Mouse (Mus musculus) naive thymus-derived CD4-positive, alpha-beta T cell, adult 5 months (primary cell): ENCODE results near the gene Idh2. TPM values are rescaled to one million over a fixed set of nuclear protein-coding genes. Genes with fewer than 3 reads are reported as not detected.

ENCODE experiments used
- polyA plus RNA-seq: library from polyadenylated mRNA; unstranded; fragments of 100-300 nt; shearing (Covaris generic); gene quantifications from one replicate; pipeline ENCODE4 v1.2.1, GENCODE M21; 2017

The Idh2 gene
- polyA plus RNA-seq = 103 TPM

GRCm38 (mm10) chr7:80115224-80115590, at the start of gene Idh2:
Idh2 (minus strand) TSS chr7:80115392.

Other genes starting within 250 kb of the Idh2 start
- 16.9 TPM for gene Ap3s2, start 194.7 kb downstream of the Idh2 start, polyA plus RNA-seq
- gene Arpin, start 180.0 kb downstream of the Idh2 start, polyA plus RNA-seq = not detected
- 18.2 TPM for gene Zfp710, start 90.6 kb downstream of the Idh2 start, polyA plus RNA-seq
- gene Sema4b, start 71.4 kb upstream of the Idh2 start, polyA plus RNA-seq = 5.6 TPM
- 70.5 TPM for gene Cib1, start 117.4 kb upstream of the Idh2 start, polyA plus RNA-seq
- gene Gdpgp1, start 117.5 kb upstream of the Idh2 start, polyA plus RNA-seq = 5.2 TPM
- 0.20 TPM for gene Ttll13, start 131.0 kb upstream of the Idh2 start, polyA plus RNA-seq
- gene Ngrn, start 145.8 kb upstream of the Idh2 start, polyA plus RNA-seq = 32.5 TPM
- gene Vps33b, start 154.3 kb upstream of the Idh2 start, polyA plus RNA-seq = 39.3 TPM
- gene Prc1, start 179.1 kb upstream of the Idh2 start, polyA plus RNA-seq = 2.4 TPM
- 32.9 TPM for gene Rccd1, start 209.1 kb upstream of the Idh2 start, polyA plus RNA-seq
- gene Unc45a, start 225.6 kb upstream of the Idh2 start, polyA plus RNA-seq = 195 TPM
- 3.9 TPM for gene Hddc3, start 227.7 kb upstream of the Idh2 start, polyA plus RNA-seq